Mouse (Mus musculus): ENCODE results near the gene Irgc1. TPM values are rescaled to one million over a fixed set of nuclear protein-coding genes. Genes with fewer than 3 reads are reported as not detected.

The Irgc1 gene
- total RNA-seq, 2 experiments from 2014 or later, result 0.21 TPM; not detected in 1

- peak; percentile 95 for DNase-seq
These were observed 52.6 kb downstream of the Irgc1 start, which contains the start of gene Smg9 for GRCm38 (mm10) chr7:24399256-24400081. TSS of gene Smg9 (plus strand) at chr7:24399619.

- no peak for DNase-seq
These were observed 53.7 kb downstream of the Irgc1 start for GRCm38 (mm10) chr7:24398364-24398913.

GRCm38 (mm10) chr7:24396832-24397231, 55.3 kb downstream of the Irgc1 start:
- DNase-seq, result no peak

- no peak for DNase-seq
These were observed 57.5 kb downstream of the Irgc1 start for GRCm38 (mm10) chr7:24394475-24395161.

- no peak for DNase-seq
These were observed 58.0 kb downstream of the Irgc1 start for GRCm38 (mm10) chr7:24394054-24394453.

GRCm38 (mm10) chr7:24391687-24392086, 60.4 kb downstream of the Irgc1 start:
- DNase-seq, result no peak

- no peak for DNase-seq
These were observed 61.0 kb downstream of the Irgc1 start for GRCm38 (mm10) chr7:24391077-24391476.

- no peak for DNase-seq
These were observed 61.6 kb downstream of the Irgc1 start for GRCm38 (mm10) chr7:24390512-24390911.

GRCm38 (mm10) chr7:24389516-24390187, 62.4 kb downstream of the Irgc1 start:
- no peak for DNase-seq

- peak; percentile 39 for DNase-seq
These were observed 65.0 kb downstream of the Irgc1 start for GRCm38 (mm10) chr7:24387059-24387556.

GRCm38 (mm10) chr7:24384827-24385226, 67.3 kb downstream of the Irgc1 start:
- DNase-seq, result peak; percentile 76

GRCm38 (mm10) chr7:24384070-24384469, 68.0 kb downstream of the Irgc1 start:
- DNase-seq, result no peak

GRCm38 (mm10) chr7:24382730-24383372, 69.2 kb downstream of the Irgc1 start:
- no peak for DNase-seq

Other genes with a start within 250 kb of the Irgc1 start
- gene Zfp111, start 240.9 kb downstream of the Irgc1 start, total RNA-seq (2021), result 1 to 10 TPM; 5.0 to 6.7 TPM
- 1 to 10 TPM; 1.6 to 2.4 TPM for gene Zfp109, start 214.7 kb downstream of the Irgc1 start, total RNA-seq (2021)
- 1 to 10 TPM; 1.5 to 1.6 TPM for gene Zfp108, start 197.5 kb downstream of the Irgc1 start, total RNA-seq (2021)
- gene Zfp93, start 181.9 kb downstream of the Irgc1 start, total RNA-seq (2021), result 1 to 10 TPM; 2.9 to 4.2 TPM
- 1 to 10 TPM; 4.2 to 5.6 TPM for gene Zfp61, start 151.1 kb downstream of the Irgc1 start, total RNA-seq (2021)
- gene Zfp94, start 135.6 kb downstream of the Irgc1 start, total RNA-seq (2021), result 1 to 10 TPM; 2.1 to 4.0 TPM
- not detected for gene Tescl, start 118.4 kb downstream of the Irgc1 start, total RNA-seq (2021)
- gene Lypd5, start 103.1 kb downstream of the Irgc1 start, total RNA-seq (2021), result not detected
- gene Kcnn4, start 82.0 kb downstream of the Irgc1 start, total RNA-seq (2021), result 1 to 10 TPM in 1 of 2 experiments, under 1 TPM in 1; 0.14 to 1.8 TPM
- 10 to 100 TPM; 15.4 to 17.1 TPM for gene Smg9, start 52.7 kb downstream of the Irgc1 start, total RNA-seq (2021)
- 1 to 10 TPM; 2.0 to 3.0 TPM for gene Plaur, start 10.2 kb upstream of the Irgc1 start, total RNA-seq (2021)
- 10 to 100 TPM; 14.7 to 17.4 TPM for gene Cadm4, start 29.7 kb upstream of the Irgc1 start, total RNA-seq (2021)
- 10 to 100 TPM; 11.4 to 11.6 TPM for gene Zfp428, start 54.7 kb upstream of the Irgc1 start, total RNA-seq (2021)
- gene AC161166.1, start 60.2 kb upstream of the Irgc1 start, total RNA-seq (2021), result not detected
- gene Irgq, start 78.4 kb upstream of the Irgc1 start, total RNA-seq (2021), result 10 to 100 TPM; 12.8 to 15.3 TPM
- not detected for gene Pinlyp, start 93.8 kb upstream of the Irgc1 start, total RNA-seq (2021)
- gene Xrcc1, start 94.0 kb upstream of the Irgc1 start, total RNA-seq (2021), result 10 to 100 TPM; 22.5 to 26.3 TPM
- 10 to 100 TPM in 1 of 2 experiments, 1 to 10 TPM in 1; 9.4 to 10.0 TPM for gene Ethe1, start 135.2 kb upstream of the Irgc1 start, total RNA-seq (2021)
- gene Zfp575, start 135.3 kb upstream of the Irgc1 start, total RNA-seq (2021), result under 1 TPM; 0.59 to 0.95 TPM
- under 1 TPM; 0.77 to 0.80 TPM for gene Phldb3, start 158.5 kb upstream of the Irgc1 start, total RNA-seq (2021)
- gene Lypd3, start 184.3 kb upstream of the Irgc1 start, total RNA-seq (2021), result not detected
- not detected for gene Tex101, start 224.4 kb upstream of the Irgc1 start, total RNA-seq (2021)

All from gastrocnemius, postnatal 10 days (tissue).